Mouse (Mus musculus) forelimb bud, embryonic 11.5 days (tissue): ENCODE data around the gene Cnn1.
"Not testable (repeated sequence)": the region's sequence is repeated elsewhere in the genome, so short reads cannot be mapped to it uniquely, and the experiment has no call there.

Experiments used
- DNase-seq: peaks from one replicate; pipeline ENCODE4 v3.0.0-alpha.2; 2012; ENCODE audit warnings: low read depth, low spot score

Cnn1 gene

GRCm38 (mm10) chr9:22125246-22126027 is 26.4 kb downstream of the Cnn1 start:
- no peak for DNase-seq

- DNase-seq = peak; percentile 52
These were observed 32.4 kb downstream of the Cnn1 start for GRCm38 (mm10) chr9:22131226-22131981.

GRCm38 (mm10) chr9:22132220-22132619 is 33.2 kb downstream of the Cnn1 start:
- DNase-seq = no peak

GRCm38 (mm10) chr9:22134246-22134890 is 35.4 kb downstream of the Cnn1 start:
- no peak for DNase-seq

- DNase-seq = no peak
These were observed 36.1 kb downstream of the Cnn1 start for GRCm38 (mm10) chr9:22134988-22135643.

GRCm38 (mm10) chr9:22135644-22136390 is 36.8 kb downstream of the Cnn1 start, which contains the start of gene Acp5:
Acp5 (minus strand) TSS chr9:22135711.
- DNase-seq = no peak

GRCm38 (mm10) chr9:22136765-22137547 is 37.9 kb downstream of the Cnn1 start:
- DNase-seq = peak; percentile 49

GRCm38 (mm10) chr9:22138480-22138879 is 39.5 kb downstream of the Cnn1 start:
- DNase-seq = no peak

- DNase-seq = no peak
These were observed 40.7 kb downstream of the Cnn1 start for GRCm38 (mm10) chr9:22139746-22140145.

GRCm38 (mm10) chr9:22143108-22144037 is 44.4 kb downstream of the Cnn1 start:
- peak; percentile 87 for DNase-seq

- no peak for DNase-seq
These were observed 45.4 kb downstream of the Cnn1 start for GRCm38 (mm10) chr9:22144304-22144965.

- no peak for DNase-seq
These were observed 50.6 kb downstream of the Cnn1 start for GRCm38 (mm10) chr9:22149426-22150248.

- DNase-seq = not testable (repeated sequence)
These were observed 51.3 kb downstream of the Cnn1 start for GRCm38 (mm10) chr9:22150249-22150693.

GRCm38 (mm10) chr9:22150946-22151345 is 51.9 kb downstream of the Cnn1 start:
- no peak for DNase-seq

- no peak for DNase-seq
These were observed 54.8 kb downstream of the Cnn1 start for GRCm38 (mm10) chr9:22153810-22154209.

- DNase-seq = peak; percentile 78
These were observed 56.6 kb downstream of the Cnn1 start for GRCm38 (mm10) chr9:22155614-22156013.

GRCm38 (mm10) chr9:22156497-22157245 is 57.7 kb downstream of the Cnn1 start, which contains the start of gene Pigyl:
Pigyl (plus strand) TSS chr9:22156846.
- peak; percentile 98 for DNase-seq
